Mouse (Mus musculus) cerebellum, adult 9-10 months (tissue): ENCODE data around the gene Gm20908.
"Not testable (repeated sequence)": the region's sequence is repeated elsewhere in the genome, so short reads cannot be mapped to it uniquely, and the experiment has no call there.

ENCODE experiments used
- DNase-seq: peaks from one replicate; pipeline ENCODE4 v3.0.0; 2022

Gm20908 gene

DNA sequence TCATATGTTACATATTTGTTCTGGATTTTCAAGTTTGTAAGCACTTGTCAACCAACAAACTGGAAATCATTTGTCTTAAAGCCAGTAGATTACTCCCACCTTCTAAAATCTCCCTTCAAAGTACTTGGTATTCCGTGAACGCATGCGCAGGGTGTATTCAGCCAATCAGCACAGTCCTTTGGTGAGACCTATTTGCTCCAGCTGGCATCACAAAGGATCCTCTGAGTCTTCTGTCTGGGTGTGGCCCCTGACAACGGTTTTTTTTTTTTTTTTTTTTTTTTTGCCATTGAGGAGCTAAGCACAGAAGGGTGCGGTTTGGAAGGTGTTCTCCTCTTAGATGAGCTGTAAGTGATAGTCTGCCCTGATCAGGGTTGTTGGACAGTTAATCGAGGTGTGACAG lies at the start of gene Gm20908:
Gene Gm20908, plus strand, starts transcription at position 301 of the 400 bp plus-strand sequence.
- not testable (repeated sequence) for DNase-seq
